In genomic region chr2:90904076-90904855, GRCm38 (mm10) we compare ENCODE assay signal across 8 mouse cellular contexts. TPM values are rescaled to one million over a fixed set of nuclear protein-coding genes. Genes with fewer than 3 reads are reported as not detected.
DNase-seq lines count a peak whose midpoint lies in the region; ATAC-seq lines count a peak whose summit lies in the region.

TSS of gene Kbtbd4 (plus strand) at chr2:90904740.
TSS of gene Ndufs3 (minus strand) at chr2:90904827.

- H3K4me1 ChIP-seq in hindbrain, embryonic 15.5 days (replicated peaks), result peaks cover 37% of the 10 kb centered on the region

- ATAC-seq in hindbrain, embryonic 15.5 days (ENCODE audit: low FRiP score, low read depth), result peak; percentile 94
- ATAC-seq in megakaryocyte, adult 5-6 weeks (ENCODE audit: poor library complexity, severe bottlenecking), result peak; percentile 99

- H3K9me3 ChIP-seq in hindbrain, embryonic 15.5 days, result no peaks in the 10 kb centered on the region

- H3K27me3 ChIP-seq in hindbrain, embryonic 15.5 days, result no peaks in the 10 kb centered on the region

- WGBS in hindbrain, embryonic 15.5 days, result under 1% methylated on average over 43 of the region's 43 CpGs

- H3K4me2 ChIP-seq in hindbrain, embryonic 15.5 days, result peak within 1 kb of the TSS; percentile 72

- H3K9ac ChIP-seq in hindbrain, embryonic 15.5 days, result peak within 1 kb of the TSS; percentile 88

- peaks cover 39% of the 10 kb centered on the region for H3K36me3 ChIP-seq in hindbrain, embryonic 15.5 days

- DNase-seq in T-cell, adult 2 months (ENCODE audit: low spot score), result peak; percentile 90
- DNase-seq in cerebellum, postnatal 36 days, result peak; percentile 88 to 90
- peak; percentile 88 to 89 for DNase-seq in frontal cortex, postnatal 36 days (ENCODE audit: low spot score in 2 of 2)
- peak; percentile 85 to 88 for DNase-seq in left cerebral cortex, adult 18-20 months (ENCODE audit: low spot score in 2 of 2)
- peak; percentile 89 for DNase-seq in right cerebral cortex, adult 2 months (ENCODE audit: low spot score in 2 of 2)
- DNase-seq in urinary bladder, postnatal 14 days (ENCODE audit: low spot score), result peak; percentile 87

- H3K4me3 ChIP-seq in hindbrain, embryonic 15.5 days, result peak within 1 kb of the TSS; percentile 80

- H3K27ac ChIP-seq in hindbrain, embryonic 15.5 days (replicated peaks), result peak within 1 kb of the TSS; percentile 95

RNA-seq across cellular contexts. Expression of gene Kbtbd4, which starts in this region (rescaled TPM):
- polyA plus RNA-seq in hindbrain, embryonic 15.5 days (2015; fragmentation: Nextera tagmentation; extraction: Ambion mirVana), result 52.7 and 58.0 TPM in 2 replicates
- 10 to 100 TPM; 48.0 to 57.1 TPM for total RNA-seq in left cerebral cortex, adult 18-20 months (2021)
- total RNA-seq in megakaryocyte, adult 5-6 weeks (2015), result 9.1 and 11.3 TPM in 2 replicates
- 9.3 and 14.1 TPM in 2 replicates for total RNA-seq in megakaryocyte, adult 5-6 weeks (2017)

RNA-seq across cellular contexts. Expression of gene Ndufs3, which starts in this region (rescaled TPM):
- polyA plus RNA-seq in hindbrain, embryonic 15.5 days (2015; fragmentation: Nextera tagmentation; extraction: Ambion mirVana), result 208 and 220 TPM in 2 replicates
- total RNA-seq in left cerebral cortex, adult 18-20 months (2021), result 100 to 1,000 TPM; 253 to 266 TPM
- 113 and 119 TPM in 2 replicates for total RNA-seq in megakaryocyte, adult 5-6 weeks (2015)
- total RNA-seq in megakaryocyte, adult 5-6 weeks (2017), result 61.6 and 70.9 TPM in 2 replicates

Comparison
In these comparisons a context has a peak if more than half of its experiments do, and no peak if none do; other contexts are left out.
1. Peak in every context shown above with its lines: DNase-seq, ATAC-seq, H3K4me3 ChIP-seq and H3K27ac ChIP-seq.